Mouse (Mus musculus): ENCODE data around the gene Adh1. TPM values are rescaled to one million over a fixed set of nuclear protein-coding genes. Genes with fewer than 3 reads are reported as not detected.

The Adh1 gene
- polyA plus RNA-seq (2014; fragmentation: Nextera tagmentation; extraction: Ambion mirVana): 1.3 and 1.6 TPM in 2 replicates

GRCm38 (mm10) chr3:138260721-138261669 lies at the start of gene Adh1:
Gene Adh1, plus strand, starts transcription at chr3:138260991.
- WGBS: 92% methylated on average over 11 of the region's 11 CpGs
- Histone ChIP-seq H3K27me3 (ENCODE audit: control insufficient read depth, insufficient read depth, low read length) (no peaks in the 10 kb centered on the region), H3K4me3 (replicated peaks; ENCODE audit: low read length) (no peak within 1 kb of the TSS), H3K27ac (no peak within 1 kb of the TSS), H3K9me3 (ENCODE audit: control insufficient read depth, low read length) (no peaks in the 10 kb centered on the region), H3K4me1 (replicated peaks; ENCODE audit: control insufficient read depth, insufficient read depth, low read length) (no peaks in the 10 kb centered on the region), H3K36me3 (replicated peaks; ENCODE audit: control insufficient read depth, insufficient read depth) (no peaks in the 10 kb centered on the region), H3K9ac (no peak within 1 kb of the TSS), H3K4me2 (replicated peaks) (no peak within 1 kb of the TSS)
- ATAC-seq (ENCODE audit: low FRiP score) (no peak), DNase-seq (ENCODE audit: low spot score) (no peak)

- Histone ChIP-seq H3K9me3 (ENCODE audit: control insufficient read depth, low read length) (no peaks in the 10 kb centered on the region), H3K4me3 (replicated peaks; ENCODE audit: low read length) (no peak overlapping the region), H3K4me1 (replicated peaks; ENCODE audit: control insufficient read depth, insufficient read depth, low read length) (0 out of 2 replicates have a peak, but pooled peaks cover 4% of the 10 kb centered on the region), H3K36me3 (replicated peaks; ENCODE audit: control insufficient read depth, insufficient read depth) (no peaks in the 10 kb centered on the region), H3K9ac (no peak overlapping the region), H3K27me3 (ENCODE audit: control insufficient read depth, insufficient read depth, low read length) (no peaks in the 10 kb centered on the region), H3K27ac (no peak overlapping the region), H3K4me2 (replicated peaks) (no peak overlapping the region)
- ATAC-seq (ENCODE audit: low FRiP score) (no peak), DNase-seq (ENCODE audit: low spot score) (no peak)
- 88% methylated on average over 4 of the region's 4 CpGs for WGBS
Observed at GRCm38 (mm10) chr3:138212431-138212951, 48.3 kb upstream of the Adh1 start.

DNA sequence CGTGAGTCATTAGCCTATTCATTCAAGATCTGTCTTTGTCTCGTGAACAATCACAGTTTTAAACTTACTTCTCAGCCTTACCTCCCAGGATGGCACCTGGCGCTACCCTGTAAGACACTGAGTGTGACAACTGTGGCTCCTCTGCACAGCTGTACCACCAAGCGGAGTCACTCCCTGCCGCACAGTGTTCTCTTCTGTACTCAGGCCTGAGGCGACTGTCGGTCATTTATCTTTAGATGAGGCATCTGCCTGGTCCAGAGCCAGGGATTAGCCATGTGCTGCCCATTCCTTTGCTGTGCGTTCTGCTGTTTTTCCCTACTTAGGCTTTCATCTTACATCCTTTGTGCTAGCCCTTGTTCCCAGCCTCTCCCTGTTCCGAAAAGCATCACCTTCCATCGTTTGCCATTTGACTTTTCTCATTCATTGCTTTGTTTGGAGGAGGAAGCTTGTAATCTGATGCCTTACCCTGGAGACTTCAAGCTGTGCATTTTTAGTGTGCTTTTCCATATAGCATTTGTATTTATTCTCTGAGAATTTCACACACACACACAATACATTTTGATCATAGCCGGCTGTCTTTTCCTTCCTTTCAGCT lies 45.3 kb upstream of the Adh1 start:
- no peak for ATAC-seq (ENCODE audit: low FRiP score)
- no peak overlapping the region for H3K4me3 ChIP-seq (replicated peaks; ENCODE audit: low read length)
- 21% methylated on average over 11 of the region's 11 CpGs for WGBS
- peak; percentile 28 for DNase-seq (ENCODE audit: low spot score)
- no peak overlapping the region for H3K4me2 ChIP-seq (replicated peaks)
- no peaks in the 10 kb centered on the region for H3K9me3 ChIP-seq (ENCODE audit: control insufficient read depth, low read length)
- no peaks in the 10 kb centered on the region for H3K36me3 ChIP-seq (replicated peaks; ENCODE audit: control insufficient read depth, insufficient read depth)
- H3K27me3 ChIP-seq (ENCODE audit: control insufficient read depth, insufficient read depth, low read length): no peaks in the 10 kb centered on the region
- no peak overlapping the region for H3K27ac ChIP-seq
- H3K9ac ChIP-seq: no peak overlapping the region; the same call in 1 of the 2 replicates
- H3K4me1 ChIP-seq (replicated peaks; ENCODE audit: control insufficient read depth, insufficient read depth, low read length): 0 out of 2 replicates have a peak, but pooled peaks cover 4% of the 10 kb centered on the region

GRCm38 (mm10) chr3:138216091-138216490 lies 44.7 kb upstream of the Adh1 start:
- no peak overlapping the region for H3K4me2 ChIP-seq (replicated peaks)
- H3K27ac ChIP-seq: no peak overlapping the region
- 80% methylated on average over 8 of the region's 8 CpGs for WGBS
- 0 out of 2 replicates have a peak, but pooled peaks cover 4% of the 10 kb centered on the region for H3K4me1 ChIP-seq (replicated peaks; ENCODE audit: control insufficient read depth, insufficient read depth, low read length)
- DNase-seq (ENCODE audit: low spot score) (no peak), ATAC-seq (ENCODE audit: low FRiP score) (no peak)
- H3K4me3 ChIP-seq (replicated peaks; ENCODE audit: low read length): no peak overlapping the region
- no peak overlapping the region for H3K9ac ChIP-seq
- H3K27me3 ChIP-seq (ENCODE audit: control insufficient read depth, insufficient read depth, low read length): no peaks in the 10 kb centered on the region
- H3K9me3 ChIP-seq (ENCODE audit: control insufficient read depth, low read length): no peaks in the 10 kb centered on the region
- no peaks in the 10 kb centered on the region for H3K36me3 ChIP-seq (replicated peaks; ENCODE audit: control insufficient read depth, insufficient read depth)

DNA sequence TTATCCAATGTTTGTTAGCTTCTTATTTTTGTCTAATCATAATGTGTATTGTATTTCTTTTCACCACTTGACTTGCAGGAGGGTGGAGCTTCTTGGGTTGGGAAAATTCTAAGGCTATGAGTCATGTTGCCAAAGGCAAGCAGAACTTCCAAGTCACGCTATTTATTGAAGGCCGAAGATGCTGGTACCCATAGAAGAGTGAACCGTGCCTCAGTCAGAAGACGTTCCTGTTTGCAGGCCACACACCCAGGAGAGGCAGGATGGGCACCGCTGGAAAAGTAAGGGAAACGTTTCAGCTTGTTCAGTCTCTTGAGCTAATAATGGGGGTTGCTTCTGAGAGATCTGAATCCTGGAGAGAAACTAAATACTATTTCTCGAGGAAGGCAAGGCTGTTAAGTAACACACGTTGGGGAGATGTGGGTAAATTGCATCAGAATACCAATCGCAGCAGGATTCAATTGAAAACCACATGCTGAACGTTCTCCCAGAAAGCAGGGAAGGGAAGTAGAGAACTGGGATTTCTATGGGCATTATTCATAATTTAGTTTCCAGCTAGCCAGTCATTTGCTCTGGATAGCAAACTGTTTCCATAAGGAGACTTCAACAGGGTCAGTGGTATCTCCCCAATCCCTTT lies 43.0 kb upstream of the Adh1 start, which contains the start of gene Adh7:
Adh7 (plus strand) TSS at position 130 of the 634 bp plus-strand sequence.
- no peaks in the 10 kb centered on the region for H3K36me3 ChIP-seq (replicated peaks; ENCODE audit: control insufficient read depth, insufficient read depth)
- no peak within 1 kb of the TSS for H3K4me3 ChIP-seq (replicated peaks; ENCODE audit: low read length)
- H3K4me2 ChIP-seq (replicated peaks): no peak within 1 kb of the TSS
- DNase-seq (ENCODE audit: low spot score) (no peak), ATAC-seq (ENCODE audit: low FRiP score) (no peak)
- H3K9ac ChIP-seq: no peak within 1 kb of the TSS
- 80% methylated on average over 10 of the region's 10 CpGs for WGBS
- no peaks in the 10 kb centered on the region for H3K9me3 ChIP-seq (ENCODE audit: control insufficient read depth, low read length)
- 0 out of 2 replicates have a peak, but pooled peaks cover 4% of the 10 kb centered on the region for H3K4me1 ChIP-seq (replicated peaks; ENCODE audit: control insufficient read depth, insufficient read depth, low read length)
- no peaks in the 10 kb centered on the region for H3K27me3 ChIP-seq (ENCODE audit: control insufficient read depth, insufficient read depth, low read length)
- H3K27ac ChIP-seq: no peak within 1 kb of the TSS

- WGBS: 63% methylated on average over 11 of the region's 11 CpGs
- H3K4me1 ChIP-seq (replicated peaks; ENCODE audit: control insufficient read depth, insufficient read depth, low read length): no peaks in the 10 kb centered on the region
Observed at GRCm38 (mm10) chr3:138221116-138221515, 39.7 kb upstream of the Adh1 start.

GRCm38 (mm10) chr3:138222511-138222910 lies 38.3 kb upstream of the Adh1 start:
- H3K9ac ChIP-seq: no peak overlapping the region
- no peaks in the 10 kb centered on the region for H3K4me1 ChIP-seq (replicated peaks; ENCODE audit: control insufficient read depth, insufficient read depth, low read length)
- no peak for ATAC-seq (ENCODE audit: low FRiP score)
- WGBS: 79% methylated on average over 4 of the region's 4 CpGs
- no peaks in the 10 kb centered on the region for H3K9me3 ChIP-seq (ENCODE audit: control insufficient read depth, low read length)
- H3K27ac ChIP-seq: no peak overlapping the region
- no peaks in the 10 kb centered on the region for H3K27me3 ChIP-seq (ENCODE audit: control insufficient read depth, insufficient read depth, low read length)
- no peak for DNase-seq (ENCODE audit: low spot score)
- H3K36me3 ChIP-seq (replicated peaks; ENCODE audit: control insufficient read depth, insufficient read depth): no peaks in the 10 kb centered on the region
- H3K4me2 ChIP-seq (replicated peaks): no peak overlapping the region
- no peak overlapping the region for H3K4me3 ChIP-seq (replicated peaks; ENCODE audit: low read length)

More at GRCm38 (mm10) chr3:138221116-138221515, 39.7 kb upstream of the Adh1 start:
- Histone ChIP-seq H3K36me3 (replicated peaks; ENCODE audit: control insufficient read depth, insufficient read depth) (no peaks in the 10 kb centered on the region), H3K27ac (no peak overlapping the region), H3K27me3 (ENCODE audit: control insufficient read depth, insufficient read depth, low read length) (no peaks in the 10 kb centered on the region), H3K4me3 (replicated peaks; ENCODE audit: low read length) (no peak overlapping the region), H3K9ac (no peak overlapping the region), H3K4me2 (replicated peaks) (no peak overlapping the region), H3K9me3 (ENCODE audit: control insufficient read depth, low read length) (no peaks in the 10 kb centered on the region)
- ATAC-seq (ENCODE audit: low FRiP score) (no peak), DNase-seq (ENCODE audit: low spot score) (no peak)

GRCm38 (mm10) chr3:138222952-138223351 lies 37.8 kb upstream of the Adh1 start:
- WGBS: 61% methylated on average over 5 of the region's 5 CpGs
- no peaks in the 10 kb centered on the region for H3K9me3 ChIP-seq (ENCODE audit: control insufficient read depth, low read length)
- H3K4me3 ChIP-seq (replicated peaks; ENCODE audit: low read length): no peak overlapping the region
- ATAC-seq (ENCODE audit: low FRiP score) (peak; percentile 60; the same call in 1 of the 2 replicates), DNase-seq (ENCODE audit: low spot score) (peak; percentile 71)
- no peaks in the 10 kb centered on the region for H3K36me3 ChIP-seq (replicated peaks; ENCODE audit: control insufficient read depth, insufficient read depth)
- H3K9ac ChIP-seq: no peak overlapping the region
- no peaks in the 10 kb centered on the region for H3K4me1 ChIP-seq (replicated peaks; ENCODE audit: control insufficient read depth, insufficient read depth, low read length)
- H3K27ac ChIP-seq: no peak overlapping the region
- H3K27me3 ChIP-seq (ENCODE audit: control insufficient read depth, insufficient read depth, low read length): no peaks in the 10 kb centered on the region
- no peak overlapping the region for H3K4me2 ChIP-seq (replicated peaks)
